In genomic region chr16:22239978-22240377, GRCm38 (mm10) we compare ENCODE assay signal across 15 mouse cellular contexts.
"Had no signal": no experiment of that assay in that cellular context is flagged by ENCODE, and none has a peak within 500 bp of the region (broad histone marks: within the 10 kb centered on the region; RNA-seq: fewer than 3 reads in every experiment).

No protein-coding gene starts in this region.

- H3K4me3 ChIP-seq: limb, embryonic 10.5 days; liver, embryonic 15.5 days; midbrain, embryonic 10.5 days; neural tube, embryonic 13.5 days; stomach, embryonic 15.5 days had no signal

- H3K4me1 ChIP-seq: limb, embryonic 10.5 days; liver, embryonic 15.5 days; neural tube, embryonic 13.5 days; stomach, embryonic 15.5 days had no signal

- H3K27ac ChIP-seq: limb, embryonic 10.5 days; liver, embryonic 15.5 days; midbrain, embryonic 10.5 days; neural tube, embryonic 13.5 days; stomach, embryonic 15.5 days had no signal

- H3K4me2 ChIP-seq: liver, embryonic 11.5 days; liver, embryonic 15.5 days; neural tube, embryonic 13.5 days; stomach, embryonic 15.5 days had no signal

- H3K9ac ChIP-seq: liver, embryonic 15.5 days; neural tube, embryonic 13.5 days; stomach, embryonic 15.5 days had no signal

- DNase-seq: kidney, adult 18-20 months; kidney, postnatal 25 days; layer of hippocampus, adult 9-11 months; lung, adult 2 months; lung, postnatal 36 days; retina, postnatal 1 day; thymus, postnatal 36 days had no signal

- ATAC-seq: inflammation-experienced regulatory T-cells, adult 6 months; lung, postnatal 0 days had no signal

- H3K9me3 ChIP-seq: limb, embryonic 10.5 days; liver, embryonic 15.5 days; neural tube, embryonic 13.5 days; stomach, embryonic 15.5 days had no signal

- H3K27me3 ChIP-seq: liver, embryonic 15.5 days; neural tube, embryonic 13.5 days; stomach, embryonic 15.5 days had no signal
